Mouse (Mus musculus) hindbrain, embryonic 11.5 days (tissue): ENCODE data around the gene Mex3b. TPM values are rescaled to one million over a fixed set of nuclear protein-coding genes. Genes with fewer than 3 reads are reported as not detected.

Experiments used
- ATAC-seq: fragments of 200-750 bp; cut with Nextera tagmentation; 2 replicates; pipeline ENCODE4 v1.8.0; 2017; ENCODE audit warnings: mild to moderate bottlenecking, moderate TSS enrichment, moderate library complexity; ENCODE audit not compliant: low FRiP score
- DNase-seq: peaks from one replicate; pipeline ENCODE4 v3.0.0-alpha.2; 2015; ENCODE audit warnings: low spot score
- H3K27ac ChIP-seq: fragments of 300-500 bp; sonication (generic); 2 replicates; pipeline ENCODE4 v1.5.1; 2014; ENCODE audit warnings: mild to moderate bottlenecking, low read depth, low read length
- H3K27me3 ChIP-seq: fragments of 300-500 bp; sonication (generic); 2 replicates; pipeline ENCODE4 v1.6.1; 2014; ENCODE audit warnings: mild to moderate bottlenecking, low read length, moderate library complexity, mixed read lengths; ENCODE audit not compliant: control insufficient read depth, insufficient read depth
- H3K36me3 ChIP-seq: fragments of 300-500 bp; sonication (generic); 2 replicates; pipeline ENCODE4 v1.6.1; 2014; ENCODE audit warnings: mild to moderate bottlenecking, low read length, moderate library complexity, mixed read lengths; ENCODE audit not compliant: control insufficient read depth, insufficient read depth
- H3K4me1 ChIP-seq: fragments of 300-500 bp; sonication (generic); replicated peaks from 2 replicates; pipeline ENCODE4 v1.6.1; 2014; ENCODE audit warnings: low read length, mixed read lengths; ENCODE audit not compliant: control insufficient read depth, insufficient read depth
- H3K4me2 ChIP-seq: fragments of 300-500 bp; sonication (generic); replicated peaks from 2 replicates; pipeline ENCODE4 v1.6.1; 2014; ENCODE audit warnings: mild to moderate bottlenecking, low read depth, low read length
- H3K4me3 ChIP-seq: fragments of 300-500 bp; sonication (generic); 2 replicates; pipeline ENCODE4 v1.5.1; 2014; ENCODE audit warnings: low read depth, low read length
- H3K9ac ChIP-seq: fragments of 300-500 bp; sonication (generic); 2 replicates; pipeline ENCODE4 v1.6.1; 2014; ENCODE audit warnings: low read depth, low read length
- H3K9me3 ChIP-seq: fragments of 300-500 bp; sonication (generic); 2 replicates; pipeline ENCODE4 v1.6.1; 2016; ENCODE audit warnings: low read length; ENCODE audit not compliant: control insufficient read depth
- WGBS: fragments of 180-500 bp; shearing (Covaris S2); extraction: QIAGEN DNeasy Blood & Tissue Kit; methylation state at CpG from one replicate; pipeline ENCODE4 v1.1.7; 2014; 5-methylcytosine and 5-hydroxymethylcytosine counted together
- polyA plus RNA-seq: library from polyadenylated mRNA; unstranded; fragments of >200 nt; fragmentation: Nextera tagmentation; extraction: Ambion mirVana; gene quantifications from 2 replicates; pipeline ENCODE4 v1.2.1, GENCODE M21; 2014

Mex3b gene
- polyA plus RNA-seq: 36.3 and 36.5 TPM in 2 replicates

GRCm38 (mm10) chr7:82867271-82868121 is at the start of gene Mex3b:
Gene Mex3b (plus strand): TSS chr7:82867333.
- ATAC-seq (no peak), DNase-seq (peak; percentile 71)
- peak within 1 kb of the TSS; percentile 100 for H3K27ac ChIP-seq
- H3K9ac ChIP-seq: peak within 1 kb of the TSS; percentile 100
- peaks cover 9% of the 10 kb centered on the region for H3K36me3 ChIP-seq
- H3K4me1 ChIP-seq: no peaks in the 10 kb centered on the region; the same call in 1 of the 2 replicates
- peak within 1 kb of the TSS; percentile 98 for H3K4me2 ChIP-seq
- no peaks in the 10 kb centered on the region for H3K27me3 ChIP-seq
- H3K9me3 ChIP-seq: no peaks in the 10 kb centered on the region
- H3K4me3 ChIP-seq: peak within 1 kb of the TSS; percentile 100
- WGBS: under 1% methylated on average over 80 of the region's 87 CpGs

- ATAC-seq (no peak), DNase-seq (no peak)
- Histone ChIP-seq H3K9me3 (no peaks in the 10 kb centered on the region), H3K4me1 (no peaks in the 10 kb centered on the region), H3K27ac (no peak overlapping the region), H3K36me3 (no peaks in the 10 kb centered on the region), H3K4me2 (no peak overlapping the region), H3K9ac (no peak overlapping the region), H3K4me3 (no peak overlapping the region), H3K27me3 (no peaks in the 10 kb centered on the region)
- 85% methylated on average over 7 of the region's 7 CpGs for WGBS
Measured at GRCm38 (mm10) chr7:82819541-82819940, 47.6 kb upstream of the Mex3b start.

DNA sequence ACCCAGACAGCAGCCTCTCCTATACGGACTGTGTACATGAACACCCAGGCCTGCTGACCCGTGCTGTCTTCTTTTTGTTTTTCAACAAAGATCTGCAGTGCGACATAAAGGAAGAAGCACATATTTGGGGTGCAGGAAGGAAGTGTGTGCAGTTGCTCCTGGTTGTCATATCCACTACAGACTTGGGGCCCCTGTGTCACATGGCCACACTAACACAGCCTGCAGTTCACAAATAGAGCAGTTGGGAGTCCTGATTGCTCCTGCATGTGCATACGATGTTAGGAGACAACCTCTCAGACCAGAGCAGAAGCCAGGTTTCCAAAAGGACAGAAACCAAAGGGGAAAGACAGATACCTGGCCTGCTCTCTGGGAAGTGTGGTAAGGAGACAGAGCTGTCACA is 46.5 kb upstream of the Mex3b start:
- Histone ChIP-seq H3K36me3 (no peaks in the 10 kb centered on the region), H3K9me3 (no peaks in the 10 kb centered on the region), H3K27me3 (no peaks in the 10 kb centered on the region), H3K4me2 (no peak overlapping the region), H3K4me3 (no peak overlapping the region), H3K27ac (no peak overlapping the region), H3K9ac (no peak overlapping the region), H3K4me1 (no peaks in the 10 kb centered on the region)
- no peak for ATAC-seq
- 76% methylated on average over 4 of the region's 4 CpGs for WGBS
- no peak for DNase-seq

DNA sequence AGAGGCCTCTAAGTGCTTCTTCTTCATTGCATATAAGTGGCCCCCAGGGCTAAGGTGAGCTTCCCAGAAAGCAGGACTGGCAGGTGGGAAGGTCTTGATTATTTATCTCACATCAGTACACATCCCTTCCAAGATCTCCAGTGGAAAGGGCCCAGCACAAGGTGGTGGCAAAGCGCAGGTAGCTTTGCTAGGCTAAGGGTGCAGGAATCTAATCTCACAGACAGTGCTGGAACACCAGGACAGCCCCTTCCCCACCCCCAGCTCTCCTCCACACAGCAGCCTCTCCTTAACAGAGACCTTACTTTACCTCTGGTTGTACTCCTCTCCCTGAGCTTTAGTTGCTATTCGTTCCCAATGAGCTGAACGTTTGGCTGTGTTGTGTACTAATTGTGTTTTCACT is 45.6 kb upstream of the Mex3b start:
- Histone ChIP-seq H3K27ac (no peak overlapping the region), H3K36me3 (no peaks in the 10 kb centered on the region), H3K4me1 (no peaks in the 10 kb centered on the region), H3K4me3 (no peak overlapping the region), H3K9ac (no peak overlapping the region), H3K27me3 (no peaks in the 10 kb centered on the region), H3K9me3 (no peaks in the 10 kb centered on the region), H3K4me2 (no peak overlapping the region)
- ATAC-seq (no peak), DNase-seq (no peak)
- 87% methylated on average over 3 of the region's 3 CpGs for WGBS

- H3K4me1 ChIP-seq: no peaks in the 10 kb centered on the region
- H3K27me3 ChIP-seq: no peaks in the 10 kb centered on the region
- H3K9me3 ChIP-seq: no peaks in the 10 kb centered on the region
- DNase-seq (no peak), ATAC-seq (no peak)
- H3K27ac ChIP-seq: no peak overlapping the region
- H3K4me3 ChIP-seq: no peak overlapping the region
- no peak overlapping the region for H3K4me2 ChIP-seq
- H3K9ac ChIP-seq: no peak overlapping the region
- 42% methylated on average over 1 of the region's 1 CpGs for WGBS
- no peaks in the 10 kb centered on the region for H3K36me3 ChIP-seq
Measured at GRCm38 (mm10) chr7:82822528-82822927, 44.6 kb upstream of the Mex3b start.

DNA sequence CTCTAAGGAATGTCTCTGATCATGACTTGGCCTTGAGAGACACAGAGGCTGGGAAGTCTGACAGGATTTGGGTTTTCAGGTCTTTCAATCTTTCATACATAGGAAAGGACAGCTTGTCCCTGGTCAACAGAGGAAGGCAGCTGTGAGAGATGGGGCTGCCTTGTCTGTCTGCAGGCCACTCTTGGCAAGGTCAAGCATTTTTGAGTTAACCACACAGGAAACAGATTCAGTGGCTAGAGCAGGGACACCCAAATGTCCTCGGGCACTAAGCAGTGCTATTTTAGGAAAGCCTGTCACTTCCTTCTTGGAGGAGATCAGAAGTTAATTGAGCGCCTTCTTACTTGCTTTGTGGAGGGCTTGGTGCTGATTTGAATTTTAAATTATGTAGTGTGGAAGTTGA is 38.9 kb upstream of the Mex3b start:
- H3K4me2 ChIP-seq: no peak overlapping the region

GRCm38 (mm10) chr7:82829516-82829915 is 37.6 kb upstream of the Mex3b start:
- WGBS: 88% methylated on average over 3 of the region's 3 CpGs

More for the DNA sequence above, 38.9 kb upstream of the Mex3b start:
- Histone ChIP-seq H3K27ac (no peak overlapping the region), H3K9ac (no peak overlapping the region), H3K4me3 (no peak overlapping the region), H3K36me3 (no peaks in the 10 kb centered on the region), H3K27me3 (no peaks in the 10 kb centered on the region), H3K9me3 (no peaks in the 10 kb centered on the region), H3K4me1 (no peaks in the 10 kb centered on the region)
- DNase-seq: no peak
- 76% methylated on average over 2 of the region's 2 CpGs for WGBS
- ATAC-seq: no peak

DNA sequence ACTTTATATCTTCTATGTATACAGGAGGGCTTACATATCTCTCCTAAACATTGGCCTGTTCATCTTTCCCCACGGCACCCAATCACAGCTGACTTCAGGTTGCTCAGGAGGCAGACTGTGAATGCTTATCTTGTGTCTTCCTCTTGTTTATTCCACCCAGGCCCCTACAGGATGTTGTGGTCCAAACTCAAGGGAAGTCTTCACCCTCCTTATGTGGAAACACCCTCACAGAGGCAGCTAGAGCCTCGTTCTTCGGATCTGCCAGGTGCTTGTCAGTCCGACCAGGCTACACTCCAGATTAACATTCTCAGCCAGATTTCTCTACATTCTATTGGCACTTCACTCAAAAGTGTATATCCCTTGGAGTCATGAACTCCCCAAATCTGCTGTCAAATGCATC is 32.7 kb upstream of the Mex3b start:
- Histone ChIP-seq H3K9me3 (no peaks in the 10 kb centered on the region), H3K9ac (no peak overlapping the region)
- no peak for ATAC-seq

More at GRCm38 (mm10) chr7:82829516-82829915, 37.6 kb upstream of the Mex3b start:
- no peak overlapping the region for H3K4me2 ChIP-seq
- H3K36me3 ChIP-seq: no peaks in the 10 kb centered on the region
- no peaks in the 10 kb centered on the region for H3K4me1 ChIP-seq
- no peak overlapping the region for H3K27ac ChIP-seq
- H3K9me3 ChIP-seq: no peaks in the 10 kb centered on the region
- no peak overlapping the region for H3K9ac ChIP-seq
- no peak for ATAC-seq
- H3K4me3 ChIP-seq: no peak overlapping the region
- DNase-seq: no peak
- H3K27me3 ChIP-seq: no peaks in the 10 kb centered on the region

GRCm38 (mm10) chr7:82838414-82838813 is 28.7 kb upstream of the Mex3b start:
- no peak overlapping the region for H3K4me3 ChIP-seq
- no peaks in the 10 kb centered on the region for H3K27me3 ChIP-seq
- H3K4me2 ChIP-seq: no peak overlapping the region
- H3K9ac ChIP-seq: no peak overlapping the region
- WGBS: 74% methylated on average over 1 of the region's 1 CpGs
- H3K4me1 ChIP-seq: 0 out of 2 replicates have a peak, but pooled peaks cover 2% of the 10 kb centered on the region
- H3K9me3 ChIP-seq: no peaks in the 10 kb centered on the region
- no peak for DNase-seq
- ATAC-seq: no peak
- H3K36me3 ChIP-seq: no peaks in the 10 kb centered on the region
- H3K27ac ChIP-seq: no peak overlapping the region

More for the DNA sequence above, 32.7 kb upstream of the Mex3b start:
- WGBS: 86% methylated on average over 4 of the region's 4 CpGs
- Histone ChIP-seq H3K4me3 (no peak overlapping the region), H3K4me1 (no peaks in the 10 kb centered on the region), H3K27ac (no peak overlapping the region), H3K36me3 (no peaks in the 10 kb centered on the region), H3K27me3 (no peaks in the 10 kb centered on the region), H3K4me2 (no peak overlapping the region)
- no peak for DNase-seq
